21 mouse cellular contexts compared by ENCODE assay signal in the genomic region with DNA sequence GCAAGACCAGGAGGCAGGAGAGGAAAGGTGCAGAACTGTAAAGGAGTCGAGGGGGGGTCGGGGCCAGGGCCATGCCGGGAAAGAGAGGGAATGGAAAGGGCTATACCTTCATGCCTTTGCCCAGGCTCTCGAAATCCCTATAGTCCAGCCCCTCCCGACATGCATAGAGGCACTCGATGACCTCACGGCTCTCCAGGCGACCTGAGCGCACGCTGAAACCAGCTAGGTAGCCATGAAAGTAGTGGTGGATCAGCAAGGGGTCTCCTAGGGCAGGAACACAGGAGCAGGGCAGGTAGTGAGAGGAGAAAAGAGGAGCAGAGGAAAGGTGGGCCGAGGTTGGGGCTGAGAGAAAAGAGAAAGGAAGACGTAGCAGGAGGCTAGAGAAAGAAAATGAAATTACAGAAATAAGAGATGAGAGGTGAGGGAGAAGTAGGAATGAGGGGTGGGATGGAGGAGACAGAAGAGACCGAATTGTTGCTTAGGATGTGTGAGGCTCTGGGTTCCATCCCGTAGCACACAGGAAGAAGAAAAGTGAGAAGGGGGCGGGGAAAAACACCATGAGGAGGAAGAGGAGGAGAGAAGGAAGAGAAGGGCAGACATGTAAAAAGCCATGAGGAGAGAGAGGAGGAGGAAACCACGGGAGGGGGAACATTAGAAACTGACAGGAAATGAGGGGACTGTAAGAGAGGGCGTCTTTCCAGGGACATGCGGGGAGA. TPM values are rescaled to one million over a fixed set of nuclear protein-coding genes. Genes with fewer than 3 reads are reported as not detected.
DNase-seq lines count a peak whose midpoint lies in the region; ATAC-seq and TF ChIP-seq lines count a peak whose summit lies in the region.
"Had no signal": no experiment of that assay in that cellular context is flagged by ENCODE, and none has a peak within 500 bp of the region (broad histone marks: within the 10 kb centered on the region; RNA-seq: fewer than 3 reads in every experiment).

No protein-coding gene starts in this region.

- no peak overlapping the region for H3K27ac ChIP-seq in liver, embryonic 12.5 days
- H3K27ac ChIP-seq in layer of hippocampus, adult 2 months, result no peak overlapping the region
- H3K27ac ChIP-seq in forebrain, embryonic 12.5 days, result no peak overlapping the region
- H3K27ac ChIP-seq: embryonic facial prominence, embryonic 15.5 days; forebrain, embryonic 10.5 days; forebrain, embryonic 15.5 days; heart, embryonic 10.5 days; hindbrain, embryonic 13.5 days; hindbrain, postnatal 0 days had no signal

- no peak overlapping the region for H3K4me3 ChIP-seq in liver, embryonic 12.5 days
- peak overlapping the region; percentile 47; the same call in 1 of the 2 replicates for H3K4me3 ChIP-seq in G1E (ENCODE audit: low read depth, low read length)
- H3K4me3 ChIP-seq in layer of hippocampus, adult 2 months, result no peak overlapping the region
- no peak overlapping the region for H3K4me3 ChIP-seq in forebrain, embryonic 12.5 days (replicated peaks)
- H3K4me3 ChIP-seq: embryonic facial prominence, embryonic 15.5 days; erythroblast, embryonic 14.5 days; forebrain, embryonic 10.5 days; forebrain, embryonic 15.5 days; heart, embryonic 10.5 days; hindbrain, embryonic 13.5 days had no signal

- peak overlapping the region; percentile 23; the same call in 1 of the 2 replicates for H3K4me2 ChIP-seq in liver, embryonic 12.5 days
- no peak overlapping the region for H3K4me2 ChIP-seq in forebrain, embryonic 12.5 days
- H3K4me2 ChIP-seq: embryonic facial prominence, embryonic 15.5 days; forebrain, embryonic 15.5 days; hindbrain, embryonic 13.5 days had no signal

- no peaks in the 10 kb centered on the region for H3K27me3 ChIP-seq in liver, embryonic 12.5 days (replicated peaks)
- H3K27me3 ChIP-seq in G1E (ENCODE audit: insufficient read depth, low read length), result peaks cover 20% of the 10 kb centered on the region; the same call in 1 of the 2 replicates
- no peaks in the 10 kb centered on the region for H3K27me3 ChIP-seq in forebrain, embryonic 12.5 days
- H3K27me3 ChIP-seq: embryonic facial prominence, embryonic 15.5 days; forebrain, embryonic 15.5 days; hindbrain, embryonic 13.5 days had no signal

- ATAC-seq in liver, embryonic 12.5 days, result no peak
- no peak for ATAC-seq in G1E (ENCODE audit: extremely low read depth, insufficient number of reproducible peaks, low FRiP score, poor library complexity, severe bottlenecking)
- ATAC-seq in common myeloid progenitor, adult 5-6 weeks (replicated peaks; ENCODE audit: low read depth, poor library complexity, severe bottlenecking), result 0 out of 2 replicates have a peak, but pooled peaks have one; percentile 10
- no peak for ATAC-seq in forebrain, embryonic 12.5 days (ENCODE audit: low FRiP score)
- ATAC-seq: activated CD4-positive, CD25-positive, alpha-beta regulatory T cell, adult 4 months; forebrain, embryonic 15.5 days had no signal

- no peak overlapping the region for H3K9ac ChIP-seq in liver, embryonic 12.5 days
- no peak overlapping the region for H3K9ac ChIP-seq in forebrain, embryonic 12.5 days
- H3K9ac ChIP-seq: embryonic facial prominence, embryonic 15.5 days; forebrain, embryonic 15.5 days; hindbrain, embryonic 13.5 days had no signal

- H3K36me3 ChIP-seq in liver, embryonic 12.5 days, result no peaks in the 10 kb centered on the region
- no peaks in the 10 kb centered on the region for H3K36me3 ChIP-seq in G1E (replicated peaks)
- H3K36me3 ChIP-seq in forebrain, embryonic 12.5 days (replicated peaks), result peaks cover 6% of the 10 kb centered on the region; the same call in 1 of the 2 replicates
- H3K36me3 ChIP-seq: embryonic facial prominence, embryonic 15.5 days; forebrain, embryonic 10.5 days; heart, embryonic 10.5 days had no signal

- 67% methylated on average over 18 of the region's 18 CpGs for WGBS in liver, embryonic 12.5 days (ENCODE audit: insufficient replicate concordance)
- WGBS in forebrain, embryonic 12.5 days, result 89% methylated on average over 18 of the region's 18 CpGs

- TF ChIP-seq CTCF in G1E (IDR thresholded peaks at IDR 0.05; ENCODE audit: low read depth, low read length), result no peak
- no peak for TF ChIP-seq CTCF in layer of hippocampus, adult 2 months (conservative IDR thresholded peaks at IDR 0.05)

- H3K9me3 ChIP-seq in liver, embryonic 12.5 days (replicated peaks), result no peaks in the 10 kb centered on the region
- H3K9me3 ChIP-seq in G1E (replicated peaks), result no peaks in the 10 kb centered on the region
- no peaks in the 10 kb centered on the region for H3K9me3 ChIP-seq in forebrain, embryonic 12.5 days
- H3K9me3 ChIP-seq: embryonic facial prominence, embryonic 15.5 days; forebrain, embryonic 10.5 days; forebrain, embryonic 15.5 days; heart, embryonic 10.5 days; hindbrain, embryonic 13.5 days had no signal

- DNase-seq in liver, result no peak
- DNase-seq in G1E (ENCODE audit: low spot score), result no peak
- no peak for DNase-seq in layer of hippocampus, adult 2 months (ENCODE audit: low spot score in 2 of 2)
- no peak for DNase-seq in spleen, postnatal 36 days (ENCODE audit: low spot score in 2 of 2)
- DNase-seq: adrenal gland, postnatal 14 days; cerebellum, adult 9-11 months; cerebellum, postnatal 36 days; gastrocnemius, postnatal 36 days; heart, adult 18-20 months; heart, postnatal 10 days had no signal

- peaks cover 39% of the 10 kb centered on the region for H3K4me1 ChIP-seq in liver, embryonic 12.5 days
- H3K4me1 ChIP-seq in G1E (ENCODE audit: insufficient read depth, low read depth, low read length), result peaks cover 18% of the 10 kb centered on the region
- H3K4me1 ChIP-seq in forebrain, embryonic 12.5 days, result no peaks in the 10 kb centered on the region
- H3K4me1 ChIP-seq: embryonic facial prominence, embryonic 15.5 days; forebrain, embryonic 10.5 days; forebrain, embryonic 15.5 days; heart, embryonic 10.5 days; hindbrain, embryonic 13.5 days had no signal

RNA-seq across cellular contexts. Expression of a gene that starts 14.8 kb away (rescaled TPM):
- 4.1 and 5.0 TPM in 2 replicates for polyA plus RNA-seq in liver, embryonic 12.5 days (2016; fragmentation: Nextera tagmentation; extraction: Ambion mirVana)
- total RNA-seq in G1E (2014; fragmentation: Nextera tagmentation) (1.7 and 4.2 TPM in 2 replicates), G1E (2017) (4.6 and 6.2 TPM in 2 replicates)
- polyA plus RNA-seq in G1E (2012), result 10.9 and 11.5 TPM in 2 replicates
- total RNA-seq in common myeloid progenitor, adult 5-6 weeks (2017), result 12.5 and 15.8 TPM in 2 replicates
- total RNA-seq in layer of hippocampus, adult 2 months (2021), result 100 to 1,000 TPM; 265 to 268 TPM
- polyA plus RNA-seq in forebrain, embryonic 12.5 days (2016; fragmentation: Nextera tagmentation; extraction: Ambion mirVana), result 25.9 and 27.3 TPM in 2 replicates
- polyA plus RNA-seq: activated CD4-positive, CD25-positive, alpha-beta regulatory T cell, adult 4 months had no signal

RNA-seq across cellular contexts. Expression of a gene that starts 35.0 kb away (rescaled TPM):
- polyA plus RNA-seq in liver, embryonic 12.5 days (2016; fragmentation: Nextera tagmentation; extraction: Ambion mirVana), result 26.3 and 26.5 TPM in 2 replicates
- total RNA-seq in G1E (2014; fragmentation: Nextera tagmentation) (15.8 and 25.0 TPM in 2 replicates), G1E (2017) (21.0 and 22.3 TPM in 2 replicates)
- polyA plus RNA-seq in G1E (2012), result 17.4 and 19.1 TPM in 2 replicates
- 19.9 and 20.5 TPM in 2 replicates for total RNA-seq in common myeloid progenitor, adult 5-6 weeks (2017)
- 10 to 100 TPM; 50.1 to 53.5 TPM for total RNA-seq in layer of hippocampus, adult 2 months (2021)
- polyA plus RNA-seq in forebrain, embryonic 12.5 days (2016; fragmentation: Nextera tagmentation; extraction: Ambion mirVana), result 65.9 and 66.0 TPM in 2 replicates

RNA-seq across cellular contexts. Expression of a gene that starts 43.1 kb away (rescaled TPM):
- polyA plus RNA-seq in liver, embryonic 12.5 days (2016; fragmentation: Nextera tagmentation; extraction: Ambion mirVana), result 4.4 and 4.5 TPM in 2 replicates
- not detected in 2 replicates for total RNA-seq in G1E (2014; fragmentation: Nextera tagmentation)
- total RNA-seq in G1E (2017), result 0.05 TPM in 1 of 2 replicates, not detected in the other
- 0.02 and 0.10 TPM in 2 replicates for polyA plus RNA-seq in G1E (2012)
- 1.9 and 2.7 TPM in 2 replicates for total RNA-seq in common myeloid progenitor, adult 5-6 weeks (2017)
- under 1 TPM; 0.27 to 0.28 TPM for total RNA-seq in layer of hippocampus, adult 2 months (2021)
- 0.10 TPM in 1 of 2 replicates, not detected in the other for polyA plus RNA-seq in forebrain, embryonic 12.5 days (2016; fragmentation: Nextera tagmentation; extraction: Ambion mirVana)
- polyA plus RNA-seq: activated CD4-positive, CD25-positive, alpha-beta regulatory T cell, adult 4 months; erythroblast, embryonic 14.5 days had no signal

Comparison
In these comparisons a context has a peak if more than half of its experiments do, and no peak if none do; other contexts are left out.
1. RNA of a gene that starts 14.8 kb away (total RNA-seq): 265 to 268 TPM in layer of hippocampus, adult 2 months; 12.5 to 15.8 TPM in common myeloid progenitor, adult 5-6 weeks and 1.7 to 6.2 TPM in G1E; every median in the first group is over 10 times any median in the second.